Mouse (Mus musculus) limb, embryonic 15.5 days (tissue): ENCODE results near the gene Lrrc75a. TPM values are rescaled to one million over a fixed set of nuclear protein-coding genes. Genes with fewer than 3 reads are reported as not detected.
A peak's percentile ranks its signal among the peaks of the same experiment; 100 is the strongest.

Experiments
- ATAC-seq: fragments of 200-750 bp; cut with Nextera tagmentation; 2 replicates; pipeline ENCODE4 v1.8.0; 2017; ENCODE audit warnings: low read depth, moderate TSS enrichment; ENCODE audit not compliant: insufficient number of reproducible peaks, low FRiP score, low TSS enrichment
- H3K27ac ChIP-seq: fragments of 300-500 bp; sonication (generic); 2 replicates; pipeline ENCODE4 v1.5.1; 2015; ENCODE audit warnings: moderate library complexity, mild to moderate bottlenecking, inconsistent platforms
- H3K27me3 ChIP-seq: fragments of 300-500 bp; sonication (generic); 2 replicates; pipeline ENCODE4 v1.6.1; 2015; ENCODE audit warnings: inconsistent platforms
- H3K36me3 ChIP-seq: fragments of 300-500 bp; sonication (generic); 2 replicates; pipeline ENCODE4 v1.6.1; 2015; ENCODE audit warnings: inconsistent platforms
- H3K4me1 ChIP-seq: fragments of 300-500 bp; sonication (generic); 2 replicates; pipeline ENCODE4 v1.6.1; 2015; ENCODE audit warnings: inconsistent platforms
- H3K4me2 ChIP-seq: fragments of 300-500 bp; sonication (generic); 2 replicates; pipeline ENCODE4 v1.6.1; 2015; ENCODE audit warnings: mild to moderate bottlenecking, inconsistent platforms
- H3K4me3 ChIP-seq: fragments of 300-500 bp; sonication (generic); 2 replicates; pipeline ENCODE4 v1.5.1; 2015; ENCODE audit warnings: mild to moderate bottlenecking, inconsistent platforms
- H3K9ac ChIP-seq: fragments of 300-500 bp; sonication (generic); 2 replicates; pipeline ENCODE4 v1.6.1; 2015; ENCODE audit warnings: inconsistent platforms
- H3K9me3 ChIP-seq: fragments of 300-500 bp; sonication (generic); 2 replicates; pipeline ENCODE4 v1.6.1; 2016; ENCODE audit warnings: inconsistent platforms
- WGBS: fragments of 180-500 bp; shearing (Covaris S2); methylation state at CpG from one replicate; pipeline ENCODE4 v1.1.7; 2015; 5-methylcytosine and 5-hydroxymethylcytosine counted together
- polyA plus RNA-seq: library from polyadenylated mRNA; unstranded; fragments of >200 nt; fragmentation: Nextera tagmentation; extraction: Ambion mirVana; gene quantifications from 2 replicates; pipeline ENCODE4 v1.2.1, GENCODE M21; 2015

The Lrrc75a gene
- 13.1 and 14.5 TPM in 2 replicates for polyA plus RNA-seq

GRCm38 (mm10) chr11:62647661-62648590 lies at the start of gene Lrrc75a:
Lrrc75a (minus strand) TSS chr11:62648523.
- H3K9me3 ChIP-seq = no peaks in the 10 kb centered on the region
- H3K4me3 ChIP-seq = peak within 1 kb of the TSS; percentile 77
- 1% methylated on average over 55 of the region's 86 CpGs for WGBS
- peak within 1 kb of the TSS; percentile 72 for H3K9ac ChIP-seq
- H3K27ac ChIP-seq = peak within 1 kb of the TSS; percentile 83
- H3K36me3 ChIP-seq = 0 out of 2 replicates have a peak, but pooled peaks cover 3% of the 10 kb centered on the region
- H3K4me2 ChIP-seq = peak within 1 kb of the TSS; percentile 90
- H3K27me3 ChIP-seq = no peaks in the 10 kb centered on the region
- peak; percentile 49; the same call in 1 of the 2 replicates for ATAC-seq
- H3K4me1 ChIP-seq = peaks cover 60% of the 10 kb centered on the region

GRCm38 (mm10) chr11:62695126-62695525 lies 46.8 kb upstream of the Lrrc75a start:
- Histone ChIP-seq H3K27ac (no peak overlapping the region), H3K36me3 (no peaks in the 10 kb centered on the region), H3K27me3 (no peaks in the 10 kb centered on the region), H3K9ac (no peak overlapping the region), H3K4me3 (no peak overlapping the region), H3K9me3 (no peaks in the 10 kb centered on the region), H3K4me1 (no peaks in the 10 kb centered on the region), H3K4me2 (no peak overlapping the region)
- 92% methylated on average over 8 of the region's 8 CpGs for WGBS
- ATAC-seq = no peak

- no peaks in the 10 kb centered on the region for H3K9me3 ChIP-seq
- no peak overlapping the region for H3K4me2 ChIP-seq
- 21% methylated on average over 11 of the region's 11 CpGs for WGBS
- no peak overlapping the region for H3K27ac ChIP-seq
- 0 out of 2 replicates have a peak, but pooled peaks have one; percentile 61 for ATAC-seq
- no peaks in the 10 kb centered on the region for H3K4me1 ChIP-seq
- H3K9ac ChIP-seq = no peak overlapping the region
- H3K4me3 ChIP-seq = no peak overlapping the region
- H3K36me3 ChIP-seq = no peaks in the 10 kb centered on the region
- H3K27me3 ChIP-seq = no peaks in the 10 kb centered on the region
Measured at GRCm38 (mm10) chr11:62693299-62694184, 45.2 kb upstream of the Lrrc75a start.

GRCm38 (mm10) chr11:62691592-62691991 lies 43.3 kb upstream of the Lrrc75a start:
- no peaks in the 10 kb centered on the region for H3K36me3 ChIP-seq
- 82% methylated on average over 3 of the region's 3 CpGs for WGBS
- no peak overlapping the region for H3K4me2 ChIP-seq
- no peaks in the 10 kb centered on the region for H3K4me1 ChIP-seq
- no peaks in the 10 kb centered on the region for H3K9me3 ChIP-seq
- ATAC-seq = no peak
- no peak overlapping the region for H3K4me3 ChIP-seq
- no peak overlapping the region for H3K27ac ChIP-seq
- no peaks in the 10 kb centered on the region for H3K27me3 ChIP-seq
- H3K9ac ChIP-seq = no peak overlapping the region

GRCm38 (mm10) chr11:62679954-62680353 lies 31.6 kb upstream of the Lrrc75a start:
- ATAC-seq = no peak
- WGBS = 77% methylated on average over 4 of the region's 4 CpGs
- H3K36me3 ChIP-seq = no peaks in the 10 kb centered on the region

GRCm38 (mm10) chr11:62678778-62679354 lies 30.5 kb upstream of the Lrrc75a start:
- no peak for ATAC-seq
- H3K27ac ChIP-seq = no peak overlapping the region
- WGBS = 74% methylated on average over 7 of the region's 7 CpGs
- no peak overlapping the region for H3K9ac ChIP-seq
- H3K36me3 ChIP-seq = no peaks in the 10 kb centered on the region
- H3K4me2 ChIP-seq = no peak overlapping the region
- H3K27me3 ChIP-seq = no peaks in the 10 kb centered on the region
- H3K4me3 ChIP-seq = no peak overlapping the region
- H3K4me1 ChIP-seq = peaks cover 7% of the 10 kb centered on the region; the same call in 1 of the 2 replicates
- no peaks in the 10 kb centered on the region for H3K9me3 ChIP-seq

More at GRCm38 (mm10) chr11:62679954-62680353, 31.6 kb upstream of the Lrrc75a start:
- no peaks in the 10 kb centered on the region for H3K27me3 ChIP-seq
- H3K4me1 ChIP-seq = peaks cover 6% of the 10 kb centered on the region; the same call in 1 of the 2 replicates
- no peak overlapping the region for H3K9ac ChIP-seq
- no peak overlapping the region for H3K4me2 ChIP-seq
- H3K9me3 ChIP-seq = no peaks in the 10 kb centered on the region
- no peak overlapping the region for H3K27ac ChIP-seq
- no peak overlapping the region for H3K4me3 ChIP-seq

GRCm38 (mm10) chr11:62676290-62676596 lies 27.9 kb upstream of the Lrrc75a start:
- Histone ChIP-seq H3K4me1 (peaks cover 7% of the 10 kb centered on the region; the same call in 1 of the 2 replicates), H3K4me3 (no peak overlapping the region), H3K27ac (no peak overlapping the region), H3K4me2 (no peak overlapping the region), H3K36me3 (no peaks in the 10 kb centered on the region), H3K9me3 (no peaks in the 10 kb centered on the region), H3K27me3 (no peaks in the 10 kb centered on the region), H3K9ac (no peak overlapping the region)
- ATAC-seq = no peak
- WGBS = 92% methylated on average over 4 of the region's 4 CpGs

- H3K27me3 ChIP-seq = no peaks in the 10 kb centered on the region
- no peak overlapping the region for H3K27ac ChIP-seq
- no peaks in the 10 kb centered on the region for H3K9me3 ChIP-seq
- no peak overlapping the region for H3K9ac ChIP-seq
- H3K36me3 ChIP-seq = no peaks in the 10 kb centered on the region
- peak overlapping the region; percentile 48 for H3K4me2 ChIP-seq
- WGBS = 17% methylated on average over 17 of the region's 17 CpGs
- H3K4me3 ChIP-seq = peak overlapping the region; percentile 30
- peak; percentile 91 for ATAC-seq
- peaks cover 7% of the 10 kb centered on the region; the same call in 1 of the 2 replicates for H3K4me1 ChIP-seq
Measured at GRCm38 (mm10) chr11:62675480-62676289, 27.4 kb upstream of the Lrrc75a start.

- Histone ChIP-seq H3K9ac (no peak overlapping the region), H3K27ac (no peak overlapping the region), H3K4me3 (no peak overlapping the region), H3K9me3 (no peaks in the 10 kb centered on the region), H3K27me3 (no peaks in the 10 kb centered on the region), H3K36me3 (peaks cover 10% of the 10 kb centered on the region), H3K4me1 (peaks cover 6% of the 10 kb centered on the region; the same call in 1 of the 2 replicates), H3K4me2 (no peak overlapping the region)
- WGBS = 65% methylated on average over 6 of the region's 6 CpGs
- no peak for ATAC-seq
Measured at GRCm38 (mm10) chr11:62670006-62670405, 21.7 kb upstream of the Lrrc75a start.

GRCm38 (mm10) chr11:62669471-62669870 lies 21.1 kb upstream of the Lrrc75a start:
- Histone ChIP-seq H3K9ac (no peak overlapping the region), H3K4me3 (no peak overlapping the region), H3K4me2 (no peak overlapping the region), H3K4me1 (peaks cover 4% of the 10 kb centered on the region; the same call in 1 of the 2 replicates), H3K27me3 (no peaks in the 10 kb centered on the region), H3K36me3 (peaks cover 15% of the 10 kb centered on the region), H3K27ac (no peak overlapping the region), H3K9me3 (no peaks in the 10 kb centered on the region)
- WGBS = 71% methylated on average over 12 of the region's 12 CpGs
- no peak for ATAC-seq

- Histone ChIP-seq H3K9ac (no peak overlapping the region), H3K4me1 (peaks cover 4% of the 10 kb centered on the region; the same call in 1 of the 2 replicates), H3K4me2 (no peak overlapping the region), H3K27me3 (no peaks in the 10 kb centered on the region), H3K27ac (no peak overlapping the region), H3K4me3 (no peak overlapping the region), H3K9me3 (no peaks in the 10 kb centered on the region), H3K36me3 (peaks cover 15% of the 10 kb centered on the region)
- no peak for ATAC-seq
- WGBS = 87% methylated on average over 5 of the region's 5 CpGs
Measured at GRCm38 (mm10) chr11:62668986-62669385, 20.7 kb upstream of the Lrrc75a start.
